Mouse (Mus musculus): ENCODE results near the gene Tmem132b. TPM values are rescaled to one million over a fixed set of nuclear protein-coding genes. Genes with fewer than 3 reads are reported as not detected.

Gene Tmem132b
- polyA plus RNA-seq, 1 experiment from 2014 or later = 1.5 TPM

DNA sequence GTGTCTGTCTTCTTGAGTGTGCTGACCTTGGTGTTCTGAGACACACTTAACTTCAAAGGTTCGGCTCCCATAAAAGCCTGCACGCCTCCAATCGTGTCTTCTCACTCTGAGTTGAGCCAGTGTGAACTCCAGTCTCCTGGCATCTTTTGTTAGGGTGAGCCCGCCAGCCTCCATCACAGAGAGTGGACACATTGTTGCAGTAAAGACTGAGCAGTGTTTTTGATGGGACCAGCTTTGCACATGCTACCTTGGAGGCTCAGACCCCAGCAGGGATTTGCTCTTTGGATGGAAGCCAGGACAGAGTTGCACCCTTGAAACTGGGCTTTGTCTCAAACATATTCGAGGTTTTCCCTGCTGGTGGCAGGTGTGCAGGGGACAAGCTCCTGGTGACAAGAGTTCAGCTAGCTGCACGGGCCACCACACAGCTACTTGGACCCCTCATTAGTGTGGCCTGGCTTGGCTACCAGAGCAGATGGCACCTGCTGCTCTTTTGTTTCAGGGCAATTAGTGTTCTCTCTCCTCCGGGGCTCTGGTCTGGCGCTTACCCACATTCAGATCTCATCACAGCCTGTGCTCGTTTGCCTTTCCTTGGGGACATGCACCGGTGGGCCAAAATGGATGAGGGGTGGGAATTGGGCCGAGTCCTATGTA lies 154.2 kb downstream of the Tmem132b start:
- Histone ChIP-seq H3K4me2 (ENCODE audit: low read depth) (no peak overlapping the region), H3K27me3 (ENCODE audit: control insufficient read depth, insufficient read depth, low read length) (no peaks in the 10 kb centered on the region), H3K4me1 (ENCODE audit: control insufficient read depth, insufficient read depth, low read length) (no peaks in the 10 kb centered on the region), H3K36me3 (ENCODE audit: control insufficient read depth, insufficient read depth, low read length) (no peaks in the 10 kb centered on the region), H3K9me3 (ENCODE audit: control insufficient read depth, low read length) (no peaks in the 10 kb centered on the region), H3K4me3 (ENCODE audit: low read depth, low read length) (no peak overlapping the region), H3K27ac (ENCODE audit: low read depth, low read length) (no peak overlapping the region), H3K9ac (ENCODE audit: low read length) (no peak overlapping the region)
- no peak for DNase-seq (ENCODE audit: low spot score)
- ATAC-seq (ENCODE audit: insufficient read depth, low FRiP score, low TSS enrichment) = no peak
- WGBS = 48% methylated on average over 11 of the region's 11 CpGs

DNA sequence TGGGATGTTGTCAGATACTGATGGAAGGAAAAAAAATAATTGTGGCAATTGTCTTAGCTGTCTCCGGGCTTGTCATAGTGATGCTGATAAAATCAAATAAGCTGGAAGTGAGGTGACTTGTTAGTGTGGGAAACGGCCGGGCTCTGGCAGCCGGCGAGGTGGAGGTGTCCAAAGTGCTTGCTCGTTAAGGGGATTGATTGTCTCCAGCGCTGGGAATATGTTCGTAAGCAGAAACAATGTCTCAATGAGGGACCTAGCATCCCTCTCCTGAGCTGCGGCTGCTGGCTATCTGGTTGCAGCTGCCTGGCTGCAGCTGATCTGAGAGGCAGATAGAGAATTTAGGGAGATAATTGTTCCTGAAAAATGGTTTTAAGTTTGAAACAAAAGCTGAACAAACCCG lies 161.0 kb downstream of the Tmem132b start:
- 62% methylated on average over 10 of the region's 10 CpGs for WGBS
- ATAC-seq (ENCODE audit: insufficient read depth, low FRiP score, low TSS enrichment) = no peak

DNA sequence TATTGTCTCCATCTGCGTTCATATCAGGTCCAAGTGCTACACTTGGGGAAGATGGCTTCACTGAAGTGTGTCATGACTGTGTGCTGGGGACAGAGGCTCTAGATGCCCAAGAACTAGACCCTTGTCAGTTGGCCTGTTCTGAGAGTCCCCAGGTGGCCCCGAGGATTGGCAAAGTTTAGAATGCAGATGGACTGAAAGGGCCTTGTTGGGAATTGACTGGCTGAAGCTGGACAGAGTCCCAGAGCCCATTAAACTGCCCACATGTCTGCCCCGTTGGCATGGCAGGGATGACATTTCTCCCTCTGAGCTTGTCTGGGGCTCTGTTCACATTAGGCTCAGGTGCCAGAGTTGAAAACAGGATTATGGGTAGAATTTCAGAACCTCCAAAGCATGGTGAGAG lies 167.8 kb downstream of the Tmem132b start:
- ATAC-seq (ENCODE audit: insufficient read depth, low FRiP score, low TSS enrichment) = no peak
- no peak overlapping the region for H3K4me3 ChIP-seq (ENCODE audit: low read depth, low read length)
- no peaks in the 10 kb centered on the region for H3K9me3 ChIP-seq (ENCODE audit: control insufficient read depth, low read length)
- DNase-seq (ENCODE audit: low spot score) = no peak
- no peaks in the 10 kb centered on the region for H3K36me3 ChIP-seq (ENCODE audit: control insufficient read depth, insufficient read depth, low read length)
- no peak overlapping the region for H3K9ac ChIP-seq (ENCODE audit: low read length)
- H3K27me3 ChIP-seq (ENCODE audit: control insufficient read depth, insufficient read depth, low read length) = no peaks in the 10 kb centered on the region
- H3K4me1 ChIP-seq (ENCODE audit: control insufficient read depth, insufficient read depth, low read length) = no peaks in the 10 kb centered on the region
- no peak overlapping the region for H3K4me2 ChIP-seq (ENCODE audit: low read depth)
- no peak overlapping the region for H3K27ac ChIP-seq (ENCODE audit: low read depth, low read length)
- 81% methylated on average over 3 of the region's 3 CpGs for WGBS

More for the DNA sequence above, 161.0 kb downstream of the Tmem132b start:
- no peak for DNase-seq (ENCODE audit: low spot score)
- Histone ChIP-seq H3K36me3 (ENCODE audit: control insufficient read depth, insufficient read depth, low read length) (no peaks in the 10 kb centered on the region), H3K9me3 (ENCODE audit: control insufficient read depth, low read length) (no peaks in the 10 kb centered on the region), H3K27me3 (ENCODE audit: control insufficient read depth, insufficient read depth, low read length) (no peaks in the 10 kb centered on the region), H3K4me1 (ENCODE audit: control insufficient read depth, insufficient read depth, low read length) (no peaks in the 10 kb centered on the region), H3K4me2 (ENCODE audit: low read depth) (no peak overlapping the region), H3K9ac (ENCODE audit: low read length) (no peak overlapping the region), H3K4me3 (ENCODE audit: low read depth, low read length) (no peak overlapping the region), H3K27ac (ENCODE audit: low read depth, low read length) (no peak overlapping the region)

DNA sequence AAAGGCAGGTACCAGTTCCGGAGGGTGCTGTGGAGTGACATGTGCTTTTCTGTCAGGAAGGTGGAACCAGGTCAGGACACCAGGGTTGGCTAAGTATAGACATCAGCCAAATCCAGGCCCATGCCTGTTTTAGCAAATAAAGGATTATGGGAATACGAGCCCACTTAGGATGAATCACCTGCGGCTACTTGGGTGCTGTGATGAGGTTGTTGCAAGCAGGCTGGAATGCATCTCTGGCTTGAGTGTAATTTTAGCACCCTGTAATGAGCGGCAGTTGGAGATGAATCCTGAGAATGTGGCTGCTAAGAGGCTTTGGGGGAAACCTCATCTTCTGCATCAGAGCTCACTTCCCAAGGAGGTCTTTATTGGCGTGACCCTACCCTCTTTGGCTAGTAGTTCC lies 168.7 kb downstream of the Tmem132b start:
- no peak for DNase-seq (ENCODE audit: low spot score)
- no peaks in the 10 kb centered on the region for H3K4me1 ChIP-seq (ENCODE audit: control insufficient read depth, insufficient read depth, low read length)
- WGBS = 89% methylated on average over 5 of the region's 5 CpGs
- no peak overlapping the region for H3K27ac ChIP-seq (ENCODE audit: low read depth, low read length)
- no peak overlapping the region for H3K4me3 ChIP-seq (ENCODE audit: low read depth, low read length)
- H3K9me3 ChIP-seq (ENCODE audit: control insufficient read depth, low read length) = no peaks in the 10 kb centered on the region
- H3K4me2 ChIP-seq (ENCODE audit: low read depth) = no peak overlapping the region
- H3K27me3 ChIP-seq (ENCODE audit: control insufficient read depth, insufficient read depth, low read length) = no peaks in the 10 kb centered on the region
- H3K9ac ChIP-seq (ENCODE audit: low read length) = no peak overlapping the region
- no peaks in the 10 kb centered on the region for H3K36me3 ChIP-seq (ENCODE audit: control insufficient read depth, insufficient read depth, low read length)
- ATAC-seq (ENCODE audit: insufficient read depth, low FRiP score, low TSS enrichment) = no peak

DNA sequence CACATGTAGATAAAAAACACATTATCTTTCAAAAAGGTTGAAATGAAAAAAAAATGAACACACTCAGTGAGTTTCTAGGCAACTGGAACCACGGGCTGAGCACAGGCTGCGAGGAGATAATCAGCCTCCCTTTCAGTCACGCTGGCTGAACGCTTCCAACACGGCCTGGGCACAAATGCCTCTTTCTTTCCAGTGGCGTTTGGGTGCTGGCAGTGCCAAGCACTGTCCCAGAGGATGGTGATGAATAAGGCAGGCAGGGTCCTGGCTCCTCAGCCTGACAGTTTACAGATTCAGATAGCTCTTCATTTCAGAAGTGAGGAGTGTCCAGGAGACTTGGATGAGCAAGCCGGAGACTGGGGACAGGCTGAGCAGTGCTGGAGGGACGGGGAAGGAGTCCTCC lies 173.8 kb downstream of the Tmem132b start:
- H3K4me1 ChIP-seq (ENCODE audit: control insufficient read depth, insufficient read depth, low read length) = no peaks in the 10 kb centered on the region
- DNase-seq (ENCODE audit: low spot score) = no peak
- H3K4me2 ChIP-seq (ENCODE audit: low read depth) = no peak overlapping the region
- H3K9me3 ChIP-seq (ENCODE audit: control insufficient read depth, low read length) = no peaks in the 10 kb centered on the region
- H3K36me3 ChIP-seq (ENCODE audit: control insufficient read depth, insufficient read depth, low read length) = no peaks in the 10 kb centered on the region
- no peak overlapping the region for H3K27ac ChIP-seq (ENCODE audit: low read depth, low read length)
- 76% methylated on average over 8 of the region's 8 CpGs for WGBS
- no peaks in the 10 kb centered on the region for H3K27me3 ChIP-seq (ENCODE audit: control insufficient read depth, insufficient read depth, low read length)
- no peak overlapping the region for H3K9ac ChIP-seq (ENCODE audit: low read length)
- ATAC-seq (ENCODE audit: insufficient read depth, low FRiP score, low TSS enrichment) = no peak
- H3K4me3 ChIP-seq (ENCODE audit: low read depth, low read length) = no peak overlapping the region

DNA sequence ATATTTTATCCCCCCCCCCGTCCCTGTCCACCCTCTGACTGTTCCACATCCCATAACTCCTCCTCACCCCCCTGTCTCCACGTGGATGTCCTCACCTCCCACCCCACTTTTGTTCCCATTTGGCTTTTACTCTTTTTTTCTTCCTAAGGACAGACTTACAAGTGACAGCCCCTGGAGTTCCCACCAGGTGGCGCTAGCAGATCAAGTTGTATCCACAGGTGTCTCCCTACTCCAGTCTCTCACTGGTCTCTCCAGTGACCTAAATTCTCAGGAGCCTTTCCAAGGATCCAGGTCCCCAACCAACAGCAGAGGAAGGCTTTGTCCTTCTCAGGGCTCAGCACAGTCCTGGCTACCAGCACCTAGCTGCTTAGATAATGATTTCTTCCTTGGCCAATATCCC lies 177.6 kb downstream of the Tmem132b start:
- no peak overlapping the region for H3K9ac ChIP-seq (ENCODE audit: low read length)
- no peaks in the 10 kb centered on the region for H3K36me3 ChIP-seq (ENCODE audit: control insufficient read depth, insufficient read depth, low read length)
- H3K4me3 ChIP-seq (ENCODE audit: low read depth, low read length) = no peak overlapping the region
- no peak overlapping the region for H3K4me2 ChIP-seq (ENCODE audit: low read depth)
- DNase-seq (ENCODE audit: low spot score) (peak; percentile 68), ATAC-seq (ENCODE audit: insufficient read depth, low FRiP score, low TSS enrichment) (no peak)
- no peak overlapping the region for H3K27ac ChIP-seq (ENCODE audit: low read depth, low read length)
- 0 out of 2 replicates have a peak, but pooled peaks cover 2% of the 10 kb centered on the region for H3K9me3 ChIP-seq (ENCODE audit: control insufficient read depth, low read length)
- H3K27me3 ChIP-seq (ENCODE audit: control insufficient read depth, insufficient read depth, low read length) = no peaks in the 10 kb centered on the region
- H3K4me1 ChIP-seq (ENCODE audit: control insufficient read depth, insufficient read depth, low read length) = no peaks in the 10 kb centered on the region
- WGBS = 8% methylated on average over 3 of the region's 3 CpGs

DNA sequence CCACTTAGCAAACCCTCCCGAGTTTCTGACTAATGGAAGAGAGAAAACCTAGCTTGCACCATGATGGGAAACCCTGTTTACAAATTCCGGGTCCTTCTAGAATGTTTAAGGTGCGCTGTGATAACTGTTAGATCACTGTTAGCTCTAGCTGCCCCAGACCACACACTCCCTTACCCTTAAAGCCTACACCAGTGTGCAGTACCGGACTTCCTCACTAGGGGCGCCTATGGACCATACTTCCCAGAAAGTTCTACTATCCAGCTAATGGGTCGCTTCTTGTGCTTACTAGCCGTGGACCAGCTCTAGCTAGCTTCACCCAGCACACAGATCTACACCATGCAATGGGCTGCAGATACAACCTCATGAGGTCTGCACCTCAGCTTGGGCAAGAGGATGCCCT lies 195.2 kb downstream of the Tmem132b start:
- 86% methylated on average over 7 of the region's 7 CpGs for WGBS
- DNase-seq (ENCODE audit: low spot score) (no peak), ATAC-seq (ENCODE audit: insufficient read depth, low FRiP score, low TSS enrichment) (no peak)
- H3K4me3 ChIP-seq (ENCODE audit: low read depth, low read length) = no peak overlapping the region
- H3K36me3 ChIP-seq (ENCODE audit: control insufficient read depth, insufficient read depth, low read length) = no peaks in the 10 kb centered on the region
- no peak overlapping the region for H3K4me2 ChIP-seq (ENCODE audit: low read depth)
- H3K4me1 ChIP-seq (ENCODE audit: control insufficient read depth, insufficient read depth, low read length) = no peaks in the 10 kb centered on the region
- H3K27me3 ChIP-seq (ENCODE audit: control insufficient read depth, insufficient read depth, low read length) = no peaks in the 10 kb centered on the region
- no peaks in the 10 kb centered on the region for H3K9me3 ChIP-seq (ENCODE audit: control insufficient read depth, low read length)
- H3K9ac ChIP-seq (ENCODE audit: low read length) = no peak overlapping the region
- no peak overlapping the region for H3K27ac ChIP-seq (ENCODE audit: low read depth, low read length)

DNA sequence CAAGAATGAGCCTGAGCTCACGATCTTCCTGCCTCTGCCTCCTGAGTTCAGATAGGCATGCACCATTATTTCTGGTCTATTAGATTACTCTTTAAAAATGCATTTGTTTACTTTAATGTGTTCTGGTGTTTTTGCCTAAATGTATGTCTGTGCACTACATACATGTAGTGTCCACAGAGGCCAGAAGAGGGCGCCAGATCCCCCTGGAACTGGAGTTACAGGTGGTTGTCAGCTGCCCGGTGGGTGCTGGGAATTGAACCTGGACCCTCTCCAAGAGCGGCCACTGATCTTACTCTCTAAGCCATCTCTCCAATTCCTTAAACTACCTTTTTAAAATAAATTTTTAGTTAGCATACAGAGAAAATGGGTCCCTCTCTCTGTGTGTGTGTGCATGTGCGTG lies 195.9 kb downstream of the Tmem132b start:
- ATAC-seq (ENCODE audit: insufficient read depth, low FRiP score, low TSS enrichment) = no peak
- H3K9ac ChIP-seq (ENCODE audit: low read length) = no peak overlapping the region
- 83% methylated on average over 5 of the region's 5 CpGs for WGBS
- no peaks in the 10 kb centered on the region for H3K36me3 ChIP-seq (ENCODE audit: control insufficient read depth, insufficient read depth, low read length)
- no peaks in the 10 kb centered on the region for H3K4me1 ChIP-seq (ENCODE audit: control insufficient read depth, insufficient read depth, low read length)
- H3K27ac ChIP-seq (ENCODE audit: low read depth, low read length) = no peak overlapping the region
- no peaks in the 10 kb centered on the region for H3K9me3 ChIP-seq (ENCODE audit: control insufficient read depth, low read length)
- H3K4me2 ChIP-seq (ENCODE audit: low read depth) = no peak overlapping the region
- H3K4me3 ChIP-seq (ENCODE audit: low read depth, low read length) = no peak overlapping the region
- no peaks in the 10 kb centered on the region for H3K27me3 ChIP-seq (ENCODE audit: control insufficient read depth, insufficient read depth, low read length)
- no peak for DNase-seq (ENCODE audit: low spot score)

DNA sequence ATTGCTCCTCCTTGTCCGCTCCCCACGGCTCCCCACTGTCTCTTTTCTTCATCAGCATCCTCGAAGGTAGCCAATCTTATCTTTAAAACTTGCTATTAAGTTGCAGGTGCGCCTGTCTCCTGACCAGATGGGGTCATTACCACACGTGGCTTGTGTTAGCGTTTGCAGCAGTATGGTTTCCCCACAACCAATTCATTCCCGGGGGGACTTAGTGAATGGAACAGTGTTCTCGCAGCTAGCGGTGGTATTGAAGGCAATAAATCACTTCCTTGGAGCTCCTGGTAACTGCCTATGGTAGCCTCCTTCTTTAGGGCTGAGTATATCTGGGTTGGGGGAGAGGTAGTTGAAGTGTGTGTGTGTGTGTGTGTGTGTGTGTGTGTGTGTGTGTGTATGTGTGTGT lies 196.4 kb downstream of the Tmem132b start:
- no peak overlapping the region for H3K27ac ChIP-seq (ENCODE audit: low read depth, low read length)
- H3K9me3 ChIP-seq (ENCODE audit: control insufficient read depth, low read length) = no peaks in the 10 kb centered on the region
- no peak overlapping the region for H3K4me3 ChIP-seq (ENCODE audit: low read depth, low read length)
- H3K36me3 ChIP-seq (ENCODE audit: control insufficient read depth, insufficient read depth, low read length) = no peaks in the 10 kb centered on the region
- H3K27me3 ChIP-seq (ENCODE audit: control insufficient read depth, insufficient read depth, low read length) = no peaks in the 10 kb centered on the region
- no peak overlapping the region for H3K4me2 ChIP-seq (ENCODE audit: low read depth)
- no peak for ATAC-seq (ENCODE audit: insufficient read depth, low FRiP score, low TSS enrichment)
- H3K4me1 ChIP-seq (ENCODE audit: control insufficient read depth, insufficient read depth, low read length) = no peaks in the 10 kb centered on the region
- 64% methylated on average over 9 of the region's 9 CpGs for WGBS
- no peak for DNase-seq (ENCODE audit: low spot score)
- no peak overlapping the region for H3K9ac ChIP-seq (ENCODE audit: low read length)
